Mouse (Mus musculus) MEL (cell line): ENCODE measurements around the gene Cacna1h. TPM values are rescaled to one million over a fixed set of nuclear protein-coding genes. Genes with fewer than 3 reads are reported as not detected.

Source experiments
- DNase-seq: peaks from one replicate; pipeline ENCODE4 v3.0.0; 2011; ENCODE audit warnings: low read depth, low spot score
- H3K27ac ChIP-seq: 2 replicates; pipeline ENCODE4 v1.5.1; 2012; ENCODE audit warnings: low read depth, mild to moderate bottlenecking, control low read depth, low read length, moderate library complexity; ENCODE audit not compliant: control insufficient read depth
- H3K27me3 ChIP-seq, 2 experiments: fragments of 150-350 bp in 1 of 2; sonication (generic) in 1 of 2; 2 replicates each; pipeline ENCODE4 v1.6.1; 2012; ENCODE audit warnings: low read length in 2 of 2, mild to moderate bottlenecking in 2 of 2, improper control_type of control experiment in 1 of 2, moderate library complexity in 1 of 2; ENCODE audit not compliant: insufficient read depth in 2 of 2, control insufficient read depth in 1 of 2
- H3K36me3 ChIP-seq, 2 experiments: 2 replicates each; pipeline ENCODE4 v1.6.1; 2012 to 2014; ENCODE audit warnings: low read length in 2 of 2, improper control_type of control experiment in 1 of 2, inconsistent platforms in 1 of 2, mild to moderate bottlenecking in 1 of 2; ENCODE audit not compliant: insufficient read depth in 2 of 2, control insufficient read depth in 1 of 2
- H3K4me1 ChIP-seq, 2 experiments: fragments of 150-350 bp in 1 of 2; sonication (generic) in 1 of 2; 2 replicates each; pipeline ENCODE4 v1.6.1; 2012; ENCODE audit warnings: low read length in 2 of 2, improper control_type of control experiment in 1 of 2, mild to moderate bottlenecking in 1 of 2; ENCODE audit not compliant: insufficient read depth in 2 of 2, control insufficient read depth in 1 of 2
- H3K4me3 ChIP-seq, 2 experiments: fragments of 150-350 bp in 1 of 2; sonication (generic) in 1 of 2; 2 replicates each; pipeline ENCODE4 v1.5.1; 2012; ENCODE audit warnings: low read depth in 2 of 2, low read length in 2 of 2, mild to moderate bottlenecking in 2 of 2, moderate library complexity in 2 of 2, control low read depth in 1 of 2, improper control_type of control experiment in 1 of 2; ENCODE audit not compliant: control insufficient read depth in 1 of 2, insufficient read depth in 1 of 2
- H3K79me2 ChIP-seq: 2 replicates; pipeline ENCODE4 v1.6.1; 2012; ENCODE audit warnings: mild to moderate bottlenecking, low read length, moderate library complexity; ENCODE audit not compliant: control insufficient read depth, poor library complexity, insufficient read depth
- H3K9ac ChIP-seq: 2 replicates; pipeline ENCODE4 v1.6.1; 2012; ENCODE audit warnings: low read depth, mild to moderate bottlenecking, control low read depth, low read length, moderate library complexity; ENCODE audit not compliant: control insufficient read depth, poor library complexity, severe bottlenecking
- H3K9me3 ChIP-seq: fragments of 150-350 bp; sonication (generic); replicated peaks from 2 replicates; pipeline ENCODE4 v1.6.1; 2012; ENCODE audit warnings: mild to moderate bottlenecking, low read length, improper control_type of control experiment, moderate library complexity; ENCODE audit not compliant: insufficient read depth
- BHLHE40 ChIP-seq: IDR thresholded peaks from 2 replicates; pipeline ENCODE4 v1.6.1; 2012; ENCODE audit warnings: low read depth, mild to moderate bottlenecking, inconsistent platforms, low read length, improper control_type of control experiment, borderline replicate concordance
- CHD2 ChIP-seq: IDR thresholded peaks from 2 replicates; pipeline ENCODE4 v1.6.1; 2011; ENCODE audit warnings: low read length, improper control_type of control experiment
- E2F4 ChIP-seq: IDR thresholded peaks from 2 replicates; pipeline ENCODE4 v1.6.1; 2011; ENCODE audit warnings: low read depth, low read length, improper control_type of control experiment, borderline replicate concordance
- ETS1 ChIP-seq: IDR thresholded peaks from 2 replicates; pipeline ENCODE4 v1.6.1; 2012; ENCODE audit warnings: low read depth, mild to moderate bottlenecking, inconsistent platforms, low read length, improper control_type of control experiment, moderate library complexity
- HCFC1 ChIP-seq: IDR thresholded peaks from 2 replicates; pipeline ENCODE4 v1.6.1; 2012; ENCODE audit warnings: low read depth, mild to moderate bottlenecking, inconsistent platforms, low read length, improper control_type of control experiment, moderate library complexity
- KAT2A ChIP-seq: conservative IDR thresholded peaks from 2 replicates; pipeline ENCODE4 v1.6.1; 2012; ENCODE audit warnings: low read depth, low read length, improper control_type of control experiment, inconsistent platforms
- MAFK ChIP-seq: IDR thresholded peaks from 2 replicates; pipeline ENCODE4 v1.6.1; 2011; ENCODE audit warnings: low read depth, mild to moderate bottlenecking, low read length, improper control_type of control experiment, borderline replicate concordance
- MAX ChIP-seq: IDR thresholded peaks from 2 replicates; pipeline ENCODE4 v1.6.1; 2011; ENCODE audit warnings: low read length, improper control_type of control experiment
- MAZ ChIP-seq: IDR thresholded peaks from 2 replicates; pipeline ENCODE4 v1.6.1; 2012; ENCODE audit warnings: low read depth, mild to moderate bottlenecking, inconsistent platforms, low read length, improper control_type of control experiment
- MEF2A ChIP-seq: IDR thresholded peaks from 2 replicates; pipeline ENCODE4 v1.6.1; 2014; ENCODE audit warnings: low read depth, mild to moderate bottlenecking, inconsistent platforms, low read length, improper control_type of control experiment; ENCODE audit not compliant: poor library complexity, insufficient replicate concordance, severe bottlenecking; ENCODE audit errors: extremely low read depth
- MYC ChIP-seq: IDR thresholded peaks from 2 replicates; pipeline ENCODE4 v1.6.1; 2011; ENCODE audit warnings: low read depth, mild to moderate bottlenecking, low read length, improper control_type of control experiment, moderate library complexity
- NELFE ChIP-seq: IDR thresholded peaks from 2 replicates; pipeline ENCODE4 v1.6.1; 2011; ENCODE audit warnings: low read depth, low read length, improper control_type of control experiment
- NRF1 ChIP-seq: IDR thresholded peaks from 2 replicates; pipeline ENCODE4 v1.6.1; 2014; ENCODE audit warnings: low read depth, mild to moderate bottlenecking, inconsistent platforms, low read length, improper control_type of control experiment, moderate library complexity; ENCODE audit not compliant: poor library complexity, insufficient read depth, severe bottlenecking
- POLR2A ChIP-seq, 2 experiments: IDR thresholded peaks; 2 replicates each; pipeline ENCODE4 v1.6.1; 2011 to 2012; ENCODE audit warnings: low read length in 2 of 2, mild to moderate bottlenecking in 2 of 2, control low read depth in 1 of 2, improper control_type of control experiment in 1 of 2, low read depth in 1 of 2, moderate library complexity in 1 of 2; ENCODE audit not compliant: control insufficient read depth in 1 of 2, insufficient read depth in 1 of 2, poor library complexity in 1 of 2
- POLR2AphosphoS5 ChIP-seq: IDR thresholded peaks from 2 replicates; pipeline ENCODE4 v1.6.1; 2012; ENCODE audit warnings: low read depth, borderline replicate concordance, mild to moderate bottlenecking, inconsistent platforms, low read length, moderate library complexity, mixed read lengths
- RAD21 ChIP-seq: IDR thresholded peaks from 2 replicates; pipeline ENCODE4 v1.6.1; 2011; ENCODE audit warnings: mild to moderate bottlenecking, low read depth, low read length, improper control_type of control experiment
- RCOR1 ChIP-seq: IDR thresholded peaks from 2 replicates; pipeline ENCODE4 v1.6.1; 2012; ENCODE audit warnings: low read depth, mild to moderate bottlenecking, inconsistent platforms, low read length, improper control_type of control experiment
- SIN3A ChIP-seq: IDR thresholded peaks from 2 replicates; pipeline ENCODE4 v1.6.1; 2012; ENCODE audit warnings: low read length, improper control_type of control experiment, inconsistent platforms
- TBP ChIP-seq: IDR thresholded peaks from 2 replicates; pipeline ENCODE4 v1.8.0; 2011; ENCODE audit warnings: low read depth, low read length, improper control_type of control experiment
- UBTF ChIP-seq: IDR thresholded peaks from 2 replicates; pipeline ENCODE4 v1.6.1; 2012; ENCODE audit warnings: low read depth, mild to moderate bottlenecking, inconsistent platforms, low read length, improper control_type of control experiment, moderate library complexity, borderline replicate concordance; ENCODE audit not compliant: insufficient read depth
- USF2 ChIP-seq, 2 experiments: IDR thresholded peaks; 2 replicates each; pipeline ENCODE4 v1.6.1; 2011 to 2012; ENCODE audit warnings: improper control_type of control experiment in 2 of 2, low read length in 2 of 2, borderline replicate concordance in 1 of 2, inconsistent platforms in 1 of 2, low read depth in 1 of 2, mild to moderate bottlenecking in 1 of 2; ENCODE audit not compliant: insufficient read depth in 1 of 2
- polyA plus RNA-seq, 2 experiments: library from polyadenylated mRNA; stranded (reverse) in 1 of 2; unstranded in 1 of 2; fragments of >175 nt in 1 of 2; fragments of >200 nt in 1 of 2; gene quantifications; 2 replicates each; pipeline versions ENCODE4 v1.2.1 to v1.2.4; 2012; ENCODE audit warnings: low replicate concordance in 2 of 2, low read depth in 1 of 2; ENCODE audit not compliant: insufficient read length in 2 of 2, insufficient read depth in 1 of 2, missing spikeins in 1 of 2
- total RNA-seq: library from RNA; depleted of rRNA; stranded (reverse); fragments of 300-350 nt; gene quantifications from 2 replicates; pipeline ENCODE4 v1.2.3, GENCODE M21; 2012

Gene Cacna1h
- total and polyA plus RNA-seq, 3 experiments = 0.25 to 0.31 TPM; not detected in 1

GRCm38 (mm10) chr17:25420998-25421397 lies 12.6 kb downstream of the Cacna1h start:
- no peak for DNase-seq
- Histone ChIP-seq H3K79me2 (no peaks in the 10 kb centered on the region), H3K4me3 (no peak overlapping the region), H3K9ac (no peak overlapping the region), H3K4me1 (no peaks in the 10 kb centered on the region), H3K9me3 (no peaks in the 10 kb centered on the region), H3K27ac (no peak overlapping the region), H3K27me3 (no peaks in the 10 kb centered on the region), H3K36me3 (no peaks in the 10 kb centered on the region)
- TF ChIP-seq NELFE (no peak), CHD2 (no peak), E2F4 (no peak), HCFC1 (no peak), NRF1 (no peak), MYC (no peak), UBTF (no peak), MAX (no peak), ETS1 (no peak), RCOR1 (no peak), KAT2A (no peak), SIN3A (no peak), BHLHE40 (no peak), MAZ (no peak), RAD21 (no peak), TBP (no peak)

- Histone ChIP-seq H3K4me1 (no peaks in the 10 kb centered on the region), H3K27ac (no peak overlapping the region), H3K36me3 (no peaks in the 10 kb centered on the region), H3K27me3 (no peaks in the 10 kb centered on the region), H3K79me2 (no peaks in the 10 kb centered on the region), H3K9ac (no peak overlapping the region), H3K9me3 (no peaks in the 10 kb centered on the region), H3K4me3 (no peak overlapping the region)
- no peak for TF ChIP-seq POLR2A (IDR thresholded peaks at IDR 0.05; ENCODE audit: control insufficient read depth in 1 of 2, insufficient read depth in 1 of 2, low read depth in 1 of 2, low read length in 2 of 2, poor library complexity in 1 of 2)
- TF ChIP-seq HCFC1 = no peak
- TF ChIP-seq ETS1 = no peak
- no peak for DNase-seq
Measured at GRCm38 (mm10) chr17:25418926-25419325, 14.7 kb downstream of the Cacna1h start.

GRCm38 (mm10) chr17:25417990-25418389 lies 15.6 kb downstream of the Cacna1h start:
- TF ChIP-seq CHD2 (no peak), MEF2A (no peak), POLR2AphosphoS5 (no peak), RCOR1 (no peak), TBP (no peak), KAT2A (no peak), MAFK (no peak), MYC (no peak), USF2 (IDR thresholded peaks at IDR 0.05; ENCODE audit: borderline replicate concordance in 1 of 2, insufficient read depth in 1 of 2, low read depth in 1 of 2, low read length in 2 of 2) (no peak)
- DNase-seq = no peak
- Histone ChIP-seq H3K36me3 (no peaks in the 10 kb centered on the region), H3K9ac (no peak overlapping the region), H3K4me1 (no peaks in the 10 kb centered on the region), H3K27ac (no peak overlapping the region), H3K4me3 (no peak overlapping the region), H3K27me3 (no peaks in the 10 kb centered on the region), H3K9me3 (no peaks in the 10 kb centered on the region), H3K79me2 (no peaks in the 10 kb centered on the region)
